Mouse (Mus musculus): Measurements from ENCODE around the gene Gdf11.

The Gdf11 gene

GRCm38 (mm10) chr10:128918246-128918645 is 26.7 kb upstream of the Gdf11 start:
- peak; percentile 53 for DNase-seq

DNA sequence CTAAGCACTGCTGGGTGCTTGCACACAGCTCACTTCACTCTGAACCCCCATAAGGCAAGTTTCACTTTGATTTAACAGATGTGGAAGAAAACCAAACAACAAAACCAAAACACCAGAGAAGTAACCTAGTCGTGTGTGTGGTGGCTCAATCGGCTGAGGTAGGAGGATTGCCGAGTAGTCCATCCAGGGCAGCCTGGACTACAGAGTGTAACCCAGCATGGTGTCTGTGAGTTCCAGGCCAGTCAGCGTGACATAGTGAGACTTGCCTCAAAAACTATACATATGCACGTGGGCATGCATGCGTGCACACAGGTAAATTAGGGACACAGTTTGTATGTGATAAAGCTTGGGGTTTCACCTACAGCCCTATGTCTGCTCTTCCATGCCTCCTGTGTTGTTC is 25.9 kb upstream of the Gdf11 start:
- no peak for DNase-seq

- no peak for DNase-seq
Observed at GRCm38 (mm10) chr10:128916665-128917064, 25.1 kb upstream of the Gdf11 start.

DNA sequence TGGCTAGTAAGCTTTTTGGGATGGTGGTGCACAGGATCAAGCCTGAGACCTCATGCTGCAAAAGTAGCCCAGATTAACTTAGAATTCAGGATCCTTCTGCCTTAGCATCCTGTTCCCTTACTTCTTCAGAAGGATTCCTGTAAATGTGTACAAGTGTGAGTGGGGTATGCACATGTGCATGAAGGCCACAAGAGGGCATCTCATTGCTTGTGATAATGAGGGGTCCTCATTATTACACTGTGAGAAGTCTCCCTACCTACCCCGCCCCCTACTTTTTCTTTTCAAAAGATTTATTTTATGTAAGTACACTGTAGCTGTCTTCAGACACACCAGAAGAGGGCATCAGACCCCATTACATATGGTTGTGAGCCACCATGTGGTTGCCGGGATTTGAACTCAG is 24.0 kb upstream of the Gdf11 start:
- DNase-seq = no peak

DNA sequence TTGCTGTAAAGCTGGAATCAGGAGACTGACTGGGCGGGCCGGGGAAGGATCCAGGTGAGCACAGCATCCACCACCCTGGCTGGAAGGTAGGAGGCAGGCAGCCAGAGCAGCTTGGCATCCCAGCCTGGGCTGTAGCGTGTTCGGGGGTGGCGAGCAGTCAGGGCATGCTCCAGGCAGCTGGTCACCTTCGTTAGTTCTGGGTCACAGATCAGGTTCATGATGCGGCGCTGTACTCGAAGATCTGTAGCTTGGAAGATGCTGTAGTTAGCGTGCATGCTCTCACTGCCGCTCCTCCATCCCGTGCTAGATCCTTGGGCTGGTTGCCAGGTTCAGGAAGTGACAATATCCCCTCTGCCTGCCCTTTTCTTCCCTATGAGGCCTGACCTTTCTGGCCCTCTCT is 22.2 kb upstream of the Gdf11 start:
- no peak for DNase-seq

- peak; percentile 93 for DNase-seq
Observed at GRCm38 (mm10) chr10:128913219-128913618, 21.7 kb upstream of the Gdf11 start.

DNA sequence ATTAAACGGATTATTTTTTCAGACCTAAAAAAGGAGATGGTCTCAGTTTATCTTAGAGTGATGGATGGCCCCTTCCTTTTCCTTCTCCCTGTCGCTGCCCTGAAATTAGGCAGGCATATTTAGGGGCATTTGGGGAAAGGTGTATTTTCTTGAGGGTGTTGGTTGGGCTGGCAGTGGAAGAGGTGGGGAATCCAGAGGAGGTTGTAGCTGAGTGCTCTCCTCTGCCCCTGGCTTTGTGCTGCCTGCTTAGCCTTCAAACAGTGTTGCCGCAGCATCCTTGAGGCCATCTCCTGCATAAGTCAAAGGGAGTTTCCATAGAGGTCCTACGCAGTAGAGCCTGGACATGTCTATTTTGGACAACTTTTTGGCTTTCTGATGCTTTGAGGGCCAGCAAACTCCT is 21.3 kb upstream of the Gdf11 start:
- no peak for DNase-seq

- no peak for DNase-seq
Observed at GRCm38 (mm10) chr10:128912268-128912667, 20.8 kb upstream of the Gdf11 start.

DNA sequence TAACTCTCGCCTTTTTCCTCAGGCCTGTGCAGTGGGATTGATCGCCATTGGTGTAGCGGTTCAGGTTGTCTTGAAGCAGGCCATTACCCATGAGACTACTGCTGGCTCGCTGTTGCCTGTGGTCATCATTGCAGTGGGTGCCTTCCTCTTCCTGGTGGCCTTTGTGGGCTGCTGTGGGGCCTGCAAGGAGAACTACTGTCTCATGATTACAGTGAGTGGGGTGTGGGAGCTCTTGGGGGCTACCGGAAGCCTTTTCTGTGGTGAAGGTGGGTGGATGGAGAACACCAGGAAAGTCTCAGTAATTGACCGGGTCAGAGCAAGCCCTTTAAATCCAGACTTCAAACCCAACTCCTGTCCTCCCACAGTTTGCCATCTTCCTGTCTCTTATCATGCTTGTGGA is 19.9 kb upstream of the Gdf11 start:
- no peak for DNase-seq

- peak; percentile 70 for DNase-seq
Observed at GRCm38 (mm10) chr10:128910066-128910841, 18.7 kb upstream of the Gdf11 start.

- DNase-seq = peak; percentile 94
Observed at GRCm38 (mm10) chr10:128909567-128910028, 18.1 kb upstream of the Gdf11 start.

DNA sequence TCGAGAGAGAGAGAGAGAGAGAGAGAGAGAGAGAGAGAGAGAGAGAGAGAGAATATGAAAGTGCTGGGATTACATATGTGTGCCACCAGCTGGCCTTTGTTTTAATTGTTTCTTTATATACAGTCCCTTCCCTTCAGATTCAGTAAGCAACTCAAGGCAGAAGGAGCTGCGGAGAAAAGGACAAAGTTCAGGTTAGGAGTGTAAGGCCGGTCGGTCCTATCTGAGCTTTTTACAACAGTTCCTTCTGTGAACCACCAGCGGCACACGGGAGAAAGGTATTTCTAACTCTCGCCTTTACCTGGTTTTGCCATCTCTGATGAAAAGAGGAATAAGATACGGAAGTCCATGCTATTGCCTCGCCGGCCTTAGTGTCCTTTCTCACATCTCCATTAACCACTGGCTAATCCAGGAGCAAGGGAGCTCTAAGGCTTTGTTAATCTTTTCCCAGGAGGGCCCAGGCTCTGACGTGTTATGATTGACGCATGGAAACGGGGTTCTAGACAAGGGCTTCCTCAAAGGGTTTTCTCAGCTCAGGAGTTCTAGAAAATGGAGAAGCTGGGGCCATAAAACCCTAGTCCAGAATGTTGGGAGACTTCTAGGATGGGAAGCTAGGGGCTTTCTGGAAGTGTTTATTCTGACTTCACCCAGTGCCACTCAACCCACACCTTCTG is 17.4 kb upstream of the Gdf11 start:
- DNase-seq = peak; percentile 72

GRCm38 (mm10) chr10:128904812-128905211 is 13.3 kb upstream of the Gdf11 start:
- peak; percentile 56 for DNase-seq

- peak; percentile 69 for DNase-seq
Observed at GRCm38 (mm10) chr10:128902409-128902988, 11.0 kb upstream of the Gdf11 start.

DNA sequence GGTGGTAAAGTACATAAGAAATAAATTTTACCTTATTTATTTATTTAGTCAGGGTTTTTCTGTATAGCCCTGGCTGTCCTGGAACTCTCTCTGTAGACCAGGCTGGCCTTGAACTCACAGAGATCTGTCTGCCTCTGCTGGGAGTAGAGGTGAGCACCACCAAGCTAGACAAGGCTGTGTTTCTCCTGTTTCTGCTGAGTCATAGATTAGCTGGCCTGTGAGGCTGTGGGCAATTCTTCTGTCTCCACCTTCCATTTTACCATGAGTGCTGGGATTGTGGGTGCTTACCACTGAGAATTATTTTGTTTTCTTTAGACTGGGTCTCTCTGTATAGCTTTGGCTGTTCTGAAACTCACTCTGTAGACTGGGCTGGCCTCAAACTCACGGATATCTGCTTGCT is 9.9 kb upstream of the Gdf11 start:
- DNase-seq = no peak

GRCm38 (mm10) chr10:128900698-128901097 is 9.2 kb upstream of the Gdf11 start, which contains the start of gene Cd63:
Gene Cd63 (plus strand): TSS chr10:128900989.
- DNase-seq = no peak

- DNase-seq = peak; percentile 78
Observed at GRCm38 (mm10) chr10:128899759-128900490, 8.4 kb upstream of the Gdf11 start.

DNA sequence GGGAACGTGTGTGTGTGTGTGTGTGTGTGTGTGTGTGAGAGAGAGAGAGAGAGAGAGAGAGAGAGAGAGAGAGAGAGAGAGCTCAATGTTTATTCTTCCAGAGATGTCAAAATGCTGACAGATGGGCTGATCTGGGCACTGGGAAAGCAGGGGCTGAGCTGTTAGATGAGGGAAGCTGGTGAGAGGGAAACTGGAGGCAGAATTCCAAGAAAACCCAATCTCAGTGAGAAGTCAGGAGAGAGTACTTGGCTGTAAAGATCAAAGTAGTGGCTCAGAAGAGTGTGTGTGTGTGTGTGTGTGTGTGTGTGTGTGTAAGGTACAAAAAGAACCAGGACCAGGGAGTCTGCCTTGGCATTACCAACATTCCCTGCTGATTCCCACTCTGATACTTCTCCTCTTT is 6.0 kb upstream of the Gdf11 start:
- DNase-seq = no peak

GRCm38 (mm10) chr10:128896807-128897206 is 5.3 kb upstream of the Gdf11 start:
- DNase-seq = no peak

GRCm38 (mm10) chr10:128895952-128896693 is 4.6 kb upstream of the Gdf11 start:
- DNase-seq = peak; percentile 84

- DNase-seq = peak; percentile 92
Observed at GRCm38 (mm10) chr10:128895437-128895836, 3.9 kb upstream of the Gdf11 start.

DNA sequence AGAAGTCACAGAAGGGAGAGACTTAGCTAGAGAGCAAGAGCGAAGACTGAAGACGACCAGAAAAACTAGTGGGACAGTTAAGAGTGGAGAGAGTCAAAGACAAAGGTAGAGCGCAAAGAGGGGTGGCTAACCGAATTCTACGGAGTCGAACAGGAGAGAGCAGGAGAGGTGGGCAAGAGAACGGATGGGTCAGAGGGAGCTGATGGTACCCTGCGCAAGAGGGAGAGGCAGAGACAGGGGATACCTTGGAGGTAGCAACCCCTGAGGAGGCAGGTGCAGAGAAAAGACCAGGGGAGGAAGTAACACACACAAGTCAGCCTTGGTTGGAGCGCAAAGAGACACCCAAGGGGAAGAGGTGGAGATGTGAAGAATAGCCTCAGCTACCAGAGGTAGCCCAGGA is 728 bp upstream of the Gdf11 start:
- DNase-seq = no peak

Measured in kidney, postnatal 14 days (tissue).